Mouse (Mus musculus) ES-E14 (cell line): ENCODE results near the gene Snrnp25.

Experiments
- CHD2 ChIP-seq: IDR thresholded peaks from 2 replicates; pipeline ENCODE4 v1.6.1; 2014; ENCODE audit warnings: mild to moderate bottlenecking, low read depth, low read length, inconsistent platforms
- HCFC1 ChIP-seq: IDR thresholded peaks from 2 replicates; pipeline ENCODE4 v1.6.1; 2012; ENCODE audit warnings: low read length, inconsistent platforms, borderline replicate concordance; ENCODE audit not compliant: insufficient read depth
- MAFK ChIP-seq: IDR thresholded peaks from 2 replicates; pipeline ENCODE4 v1.6.1; 2014; ENCODE audit warnings: mild to moderate bottlenecking, low read depth, low read length, inconsistent platforms; ENCODE audit not compliant: insufficient read depth
- ZNF384 ChIP-seq: IDR thresholded peaks from 2 replicates; pipeline ENCODE4 v1.6.1; 2012; ENCODE audit warnings: low read depth, low read length, inconsistent platforms

DNA sequence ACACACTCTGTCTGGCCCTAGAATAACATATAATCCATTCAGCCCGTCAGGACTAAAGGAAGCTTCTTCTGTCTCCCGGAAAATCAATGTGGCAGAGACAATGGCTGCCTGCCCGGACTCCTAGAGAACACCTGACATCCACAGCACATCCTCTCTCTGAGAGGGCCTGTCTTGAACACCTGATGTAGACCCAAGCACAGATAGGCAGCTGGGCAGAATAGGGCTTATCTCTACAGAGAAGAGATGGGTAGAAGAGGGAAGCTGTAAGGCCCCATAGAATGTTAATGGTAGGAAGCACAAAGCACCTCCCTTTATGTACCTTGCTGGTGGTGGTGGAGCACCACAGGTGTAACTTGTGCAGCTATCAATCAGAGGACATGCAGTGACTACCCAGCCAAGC is 37.0 kb downstream of the Snrnp25 start:
- TF ChIP-seq MAFK (no peak), ZNF384 (no peak), CHD2 (no peak), HCFC1 (no peak)
